Mouse (Mus musculus) embryo, embryonic 10.5 days (tissue): ENCODE measurements around the gene Mef2a.

ENCODE experiments used
- DNase-seq: peaks from one replicate; pipeline ENCODE4 v3.0.0-alpha.2; 2015; ENCODE audit warnings: low spot score

Gene Mef2a

GRCm38 (mm10) chr7:67245255-67245654 is 127.4 kb downstream of the Mef2a start:
- DNase-seq = no peak

GRCm38 (mm10) chr7:67243894-67244282 is 128.8 kb downstream of the Mef2a start:
- DNase-seq = peak; percentile 10

- peak; percentile 62 for DNase-seq
Measured at GRCm38 (mm10) chr7:67243121-67243893, 129.4 kb downstream of the Mef2a start.

- DNase-seq = no peak
Measured at GRCm38 (mm10) chr7:67241969-67242368, 130.7 kb downstream of the Mef2a start.

GRCm38 (mm10) chr7:67237752-67238151 is 134.9 kb downstream of the Mef2a start:
- no peak for DNase-seq

GRCm38 (mm10) chr7:67236351-67236750 is 136.3 kb downstream of the Mef2a start:
- no peak for DNase-seq

- DNase-seq = no peak
Measured at GRCm38 (mm10) chr7:67234797-67235196, 137.9 kb downstream of the Mef2a start.

DNA sequence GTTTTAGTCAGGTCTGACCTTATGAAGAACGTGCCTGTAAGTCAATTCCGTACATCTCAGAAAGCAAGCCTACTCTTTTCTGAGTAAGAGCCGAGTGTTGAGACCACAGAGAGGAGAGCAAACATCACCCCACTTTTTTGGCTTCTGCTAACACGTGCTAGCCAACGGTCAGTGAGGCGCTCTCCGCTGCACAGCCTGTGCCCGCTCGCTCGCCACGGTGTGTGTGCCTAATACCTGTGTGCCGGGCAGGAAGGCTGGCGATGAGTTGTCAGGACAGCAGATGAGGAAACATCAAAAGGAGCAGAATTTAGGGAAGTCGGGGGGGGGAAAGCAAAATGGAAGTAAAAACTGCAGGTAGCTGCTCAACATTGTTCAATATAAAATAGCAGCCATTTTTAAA is 140.2 kb downstream of the Mef2a start:
- DNase-seq = no peak

DNA sequence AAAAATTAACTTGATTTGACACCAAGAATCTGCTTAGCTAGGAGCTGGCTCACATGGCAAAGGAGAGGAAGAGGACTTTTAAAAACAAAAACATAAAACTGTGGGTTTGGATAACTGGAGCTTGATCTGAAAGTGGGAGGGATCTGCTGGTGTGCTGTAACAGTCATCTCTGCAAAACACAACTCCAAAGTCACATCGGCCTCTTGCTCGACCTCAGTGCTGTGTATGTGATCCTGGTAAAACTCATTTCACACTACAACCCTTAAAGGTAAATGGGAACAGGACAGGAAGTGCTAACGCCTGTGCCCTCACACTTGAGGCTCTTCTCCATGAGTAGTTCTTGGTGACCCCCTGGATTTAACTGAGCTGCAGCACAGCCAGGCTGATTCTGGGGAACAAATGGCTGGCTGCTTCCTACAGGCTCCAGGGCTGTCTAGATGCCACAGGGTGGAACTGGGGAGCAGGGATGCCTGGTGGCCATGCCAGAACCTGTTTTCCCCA is 142.0 kb downstream of the Mef2a start:
- no peak for DNase-seq

- DNase-seq = no peak
Measured at GRCm38 (mm10) chr7:67230221-67230620, 142.4 kb downstream of the Mef2a start.

- DNase-seq = no peak
Measured at GRCm38 (mm10) chr7:67229701-67230100, 143.0 kb downstream of the Mef2a start.

- DNase-seq = peak; percentile 62
Measured at GRCm38 (mm10) chr7:67228891-67229602, 143.6 kb downstream of the Mef2a start.

DNA sequence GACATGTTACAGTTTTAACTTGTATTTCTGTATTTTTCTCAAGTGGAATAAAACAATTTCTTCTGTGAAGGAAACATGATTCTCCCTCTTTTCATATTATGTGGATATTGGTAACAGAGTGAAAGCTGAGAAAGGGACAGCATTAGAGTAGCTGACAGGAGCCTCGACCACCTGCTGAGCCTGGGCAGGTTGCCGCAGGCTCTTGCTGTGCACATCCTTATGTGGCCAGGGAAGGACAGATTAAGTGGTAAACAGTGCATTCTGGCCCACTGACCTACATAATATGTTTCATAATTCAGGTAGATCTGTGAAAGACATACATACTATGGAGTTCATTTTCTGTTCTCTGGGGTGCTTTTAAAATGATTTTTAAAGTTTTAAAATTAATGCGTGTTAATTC is 144.3 kb downstream of the Mef2a start:
- no peak for DNase-seq

DNA sequence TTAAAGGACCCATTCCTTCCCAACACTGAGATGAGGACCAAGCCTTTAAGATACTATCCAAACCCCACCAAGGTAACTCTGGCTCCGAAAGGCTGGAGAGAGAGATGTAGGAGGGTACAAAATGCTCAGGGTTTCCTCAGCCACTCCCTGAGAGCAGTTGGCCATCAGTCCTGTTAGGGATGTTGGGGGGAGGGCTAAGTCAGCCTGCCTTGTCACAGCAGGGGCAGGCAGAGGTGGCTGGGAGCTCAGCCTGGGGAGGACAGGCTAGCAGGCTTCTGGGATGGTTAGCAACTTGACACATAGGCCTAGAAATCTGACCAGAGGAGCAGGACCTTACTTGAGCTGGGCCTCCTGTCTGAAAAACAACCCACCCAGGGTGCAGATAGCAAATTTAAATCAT is 145.1 kb downstream of the Mef2a start:
- DNase-seq = no peak

GRCm38 (mm10) chr7:67225943-67226625 is 146.6 kb downstream of the Mef2a start:
- DNase-seq = no peak

DNA sequence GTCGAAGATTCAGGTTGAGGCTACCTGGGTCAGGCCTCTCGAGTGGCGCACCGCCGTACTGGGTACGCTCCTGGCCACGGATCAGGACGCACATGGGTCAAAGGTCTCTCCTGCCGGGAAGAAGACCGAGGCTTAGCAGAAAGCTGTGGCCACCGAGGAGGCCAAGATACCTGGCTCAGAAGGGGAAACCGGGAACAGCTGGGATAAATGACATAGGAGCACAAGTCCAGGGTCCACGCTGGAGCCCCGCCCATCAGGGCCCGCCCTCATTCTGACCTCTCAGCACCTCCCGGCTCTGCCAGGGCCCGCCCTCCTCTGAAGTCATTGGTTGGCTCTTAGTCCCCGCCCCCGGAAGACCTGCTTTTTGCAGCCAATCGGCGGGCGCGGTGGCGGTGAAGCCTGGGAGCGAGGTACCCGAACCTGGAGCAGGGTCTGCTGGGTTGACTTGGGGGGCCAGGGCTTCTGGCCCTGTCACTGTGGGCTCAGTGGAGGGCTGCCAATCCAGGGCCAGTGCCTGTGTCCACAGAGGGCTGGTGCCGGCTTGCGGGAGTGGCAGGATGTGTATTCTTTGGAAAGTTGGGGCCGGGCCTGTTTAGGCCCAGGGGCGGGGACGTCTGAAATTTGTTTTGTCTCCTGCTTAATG is 150.3 kb downstream of the Mef2a start, which contains the start of gene Lysmd4:
Gene Lysmd4, plus strand, starts transcription at position 325 of the 643 bp plus-strand sequence.
- peak; percentile 96 for DNase-seq

- peak; percentile 67 for DNase-seq
Measured at GRCm38 (mm10) chr7:67217025-67217424, 155.6 kb downstream of the Mef2a start.

GRCm38 (mm10) chr7:67216351-67216750 is 156.3 kb downstream of the Mef2a start:
- no peak for DNase-seq

DNA sequence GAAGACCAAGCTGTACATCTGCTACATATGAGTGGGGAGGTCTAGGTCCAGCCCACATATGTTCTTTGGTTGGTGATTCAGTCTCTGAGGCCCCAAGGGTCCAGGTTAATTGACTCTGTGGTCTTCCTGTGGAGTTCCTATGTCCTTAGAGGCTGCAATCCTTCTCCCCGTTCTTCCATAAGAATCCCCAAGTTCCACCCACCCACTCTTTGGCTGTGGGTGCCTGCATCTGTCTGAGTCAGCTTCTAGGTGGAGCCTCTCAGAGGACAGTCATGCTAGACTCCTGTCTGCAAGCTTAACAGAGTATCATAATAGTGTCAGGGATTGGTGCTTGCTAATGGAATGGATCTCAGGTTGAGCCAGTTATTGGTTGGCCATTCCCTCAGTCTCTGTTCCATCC is 159.1 kb downstream of the Mef2a start:
- DNase-seq = no peak

GRCm38 (mm10) chr7:67211971-67212370 is 160.7 kb downstream of the Mef2a start:
- DNase-seq = peak; percentile 46

GRCm38 (mm10) chr7:67211341-67211740 is 161.3 kb downstream of the Mef2a start:
- peak; percentile 68 for DNase-seq
